In the genomic region with DNA sequence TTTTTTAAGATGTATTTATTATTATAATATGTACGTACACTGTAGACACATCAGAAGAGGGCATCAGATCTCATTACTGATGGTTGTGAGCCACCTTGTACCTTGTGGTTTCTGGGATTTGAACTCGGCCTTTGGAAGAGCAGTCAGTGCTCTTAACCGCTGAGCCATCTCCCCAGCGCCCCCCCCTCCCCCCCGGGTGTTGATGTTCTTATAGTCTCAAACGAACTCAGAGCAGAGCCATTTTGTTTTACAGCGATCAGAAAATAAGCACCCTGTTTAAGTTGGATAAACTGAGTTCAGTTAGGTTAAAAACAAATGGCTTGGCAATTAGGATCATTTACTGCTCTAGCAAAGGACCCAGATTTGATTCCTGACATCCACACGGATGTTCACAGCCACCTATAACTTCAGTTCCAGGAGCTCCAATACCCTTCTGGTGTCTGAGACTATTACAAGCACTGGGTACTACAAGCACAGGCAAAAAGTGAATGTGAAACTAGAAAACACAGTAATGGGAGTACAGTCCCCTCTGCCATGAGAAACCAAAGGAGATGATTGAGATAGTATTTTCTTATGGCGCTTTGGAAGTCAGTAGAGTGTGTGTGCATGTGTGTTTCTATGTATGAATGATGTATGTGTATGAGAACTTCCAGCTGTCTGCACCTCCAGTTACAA, we compare ENCODE assay signal across 8 mouse cellular contexts. TPM values are rescaled to one million over a fixed set of nuclear protein-coding genes. Genes with fewer than 3 reads are reported as not detected.
A peak's percentile ranks its signal among the peaks of the same experiment; 100 is the strongest.
DNase-seq lines count a peak whose midpoint lies in the region; ATAC-seq lines count a peak whose summit lies in the region.

No protein-coding gene starts in this region.

- intact Hi-C loops in heart, postnatal 10 days (cut with DNase I) = loop anchor here (5.0 kb wide), 1 partner anchor 300 kb away; no protein-coding TSS in a partner anchor

- no peak for DNase-seq in heart, postnatal 10 days
- DNase-seq in NIH3T3 (ENCODE audit: low read depth) = peak; percentile 36
- DNase-seq in layer of hippocampus, postnatal 10 days (ENCODE audit: low spot score in 2 of 2) = no peak
- DNase-seq in adrenal gland, postnatal 10 days = no peak
- DNase-seq in B cell, adult 2 months = no peak

- H3K9ac ChIP-seq in heart, embryonic 16.5 days (ENCODE audit: low read length) = peak overlapping the region; percentile 87; the same call in 1 of the 2 replicates
- no peak overlapping the region for H3K9ac ChIP-seq in hindbrain, embryonic 16.5 days (ENCODE audit: low read depth, low read length)
- H3K9ac ChIP-seq in midbrain, embryonic 15.5 days = no peak overlapping the region

- no peak for ATAC-seq in heart, embryonic 16.5 days (replicated peaks; ENCODE audit: extremely low read depth, insufficient read depth, low FRiP score)
- no peak for ATAC-seq in hindbrain, embryonic 16.5 days
- ATAC-seq in midbrain, embryonic 15.5 days (replicated peaks) = no peak

- 50% methylated on average over 9 of the region's 9 CpGs for WGBS in heart, embryonic 16.5 days
- WGBS in hindbrain, embryonic 16.5 days = 63% methylated on average over 9 of the region's 9 CpGs
- WGBS in midbrain, embryonic 15.5 days = 58% methylated on average over 9 of the region's 9 CpGs

- peak overlapping the region; percentile 85 for H3K4me3 ChIP-seq in heart, embryonic 16.5 days (ENCODE audit: low read length)
- H3K4me3 ChIP-seq in hindbrain, embryonic 16.5 days (ENCODE audit: low read length) = no peak overlapping the region
- peak overlapping the region; percentile 79; the same call in 1 of the 2 replicates for H3K4me3 ChIP-seq in midbrain, embryonic 15.5 days

- no peaks in the 10 kb centered on the region for H3K27me3 ChIP-seq in heart, embryonic 16.5 days (ENCODE audit: control insufficient read depth, insufficient read depth, low read length)
- H3K27me3 ChIP-seq in hindbrain, embryonic 16.5 days (replicated peaks; ENCODE audit: control insufficient read depth, insufficient read depth, low read length) = no peaks in the 10 kb centered on the region
- no peaks in the 10 kb centered on the region for H3K27me3 ChIP-seq in midbrain, embryonic 15.5 days (replicated peaks)

- H3K36me3 ChIP-seq in heart, embryonic 16.5 days (ENCODE audit: control insufficient read depth, insufficient read depth) = peaks cover 9% of the 10 kb centered on the region
- no peaks in the 10 kb centered on the region; the same call in 1 of the 2 replicates for H3K36me3 ChIP-seq in hindbrain, embryonic 16.5 days (ENCODE audit: control insufficient read depth, insufficient read depth, low read length)
- peaks cover 3% of the 10 kb centered on the region; the same call in 1 of the 2 replicates for H3K36me3 ChIP-seq in midbrain, embryonic 15.5 days (replicated peaks)

- H3K4me2 ChIP-seq in heart, embryonic 16.5 days (ENCODE audit: low read depth, low read length) = peak overlapping the region; percentile 76
- H3K4me2 ChIP-seq in hindbrain, embryonic 16.5 days (ENCODE audit: low read length) = peak overlapping the region; percentile 68
- H3K4me2 ChIP-seq in midbrain, embryonic 15.5 days = peak overlapping the region; percentile 78

- H3K4me1 ChIP-seq in heart, embryonic 16.5 days (ENCODE audit: control insufficient read depth, insufficient read depth, low read length) = peaks cover 12% of the 10 kb centered on the region
- H3K4me1 ChIP-seq in hindbrain, embryonic 16.5 days (ENCODE audit: control insufficient read depth, insufficient read depth, low read depth, low read length) = peaks cover 21% of the 10 kb centered on the region
- H3K4me1 ChIP-seq in midbrain, embryonic 15.5 days = peaks cover 27% of the 10 kb centered on the region

- H3K9me3 ChIP-seq in heart, embryonic 16.5 days (replicated peaks; ENCODE audit: control insufficient read depth, low read length) = no peaks in the 10 kb centered on the region
- H3K9me3 ChIP-seq in hindbrain, embryonic 16.5 days (ENCODE audit: control insufficient read depth, low read length) = no peaks in the 10 kb centered on the region
- H3K9me3 ChIP-seq in midbrain, embryonic 15.5 days = no peaks in the 10 kb centered on the region

- H3K27ac ChIP-seq in heart, embryonic 16.5 days (ENCODE audit: low read length) = no peak overlapping the region
- no peak overlapping the region for H3K27ac ChIP-seq in hindbrain, embryonic 16.5 days (ENCODE audit: low read depth, low read length)
- no peak overlapping the region for H3K27ac ChIP-seq in midbrain, embryonic 15.5 days

RNA-seq across cellular contexts. Expression of gene Paxip1, which starts 1.2 kb away (rescaled TPM):
- 19.2 and 19.4 TPM in 2 replicates for polyA plus RNA-seq in heart, embryonic 16.5 days (2015; fragmentation: Nextera tagmentation; extraction: Ambion mirVana)
- total RNA-seq in heart, postnatal 10 days (2021) = 10 to 100 TPM; 20.3 to 20.4 TPM
- 19.6 and 25.8 TPM in 2 replicates for polyA plus RNA-seq in hindbrain, embryonic 16.5 days (2015; fragmentation: Nextera tagmentation; extraction: Ambion mirVana)
- 28.8 and 31.1 TPM in 2 replicates for polyA plus RNA-seq in midbrain, embryonic 15.5 days (2015; fragmentation: Nextera tagmentation; extraction: Ambion mirVana)
- total RNA-seq in layer of hippocampus, postnatal 10 days (2021) = 10 to 100 TPM; 40.9 to 47.9 TPM
- 10 to 100 TPM; 25.7 to 30.8 TPM for total RNA-seq in adrenal gland, postnatal 10 days (2021)

RNA-seq across cellular contexts. Expression of gene Htr5a, which starts 49.3 kb away (rescaled TPM):
- polyA plus RNA-seq in heart, embryonic 16.5 days (2015; fragmentation: Nextera tagmentation; extraction: Ambion mirVana) = not detected in 2 replicates
- not detected for total RNA-seq in heart, postnatal 10 days (2021)
- polyA plus RNA-seq in hindbrain, embryonic 16.5 days (2015; fragmentation: Nextera tagmentation; extraction: Ambion mirVana) = 1.9 and 2.0 TPM in 2 replicates
- 1.5 and 1.6 TPM in 2 replicates for polyA plus RNA-seq in midbrain, embryonic 15.5 days (2015; fragmentation: Nextera tagmentation; extraction: Ambion mirVana)
- 1 to 10 TPM; 7.3 to 7.8 TPM for total RNA-seq in layer of hippocampus, postnatal 10 days (2021)
- total RNA-seq in adrenal gland, postnatal 10 days (2021) = not detected

Comparison
In these comparisons a context has a peak if more than half of its experiments do, and no peak if none do; other contexts are left out.
1. RNA of gene Htr5a, which starts 49.3 kb away (total RNA-seq): 7.3 to 7.8 TPM in layer of hippocampus, postnatal 10 days; not detected in adrenal gland, postnatal 10 days and not detected in heart, postnatal 10 days; every median in the first group is over 4 times any median in the second.
2. Peak in every context shown above with its lines, with median percentiles within 50 percentile points of each other: H3K4me2 ChIP-seq.